Mouse (Mus musculus) kidney, adult 11 months (tissue): Measurements from ENCODE around the gene Cym.

Experiments
- DNase-seq: peaks from one replicate; pipeline ENCODE4 v3.0.0; 2022

Gene Cym

DNA sequence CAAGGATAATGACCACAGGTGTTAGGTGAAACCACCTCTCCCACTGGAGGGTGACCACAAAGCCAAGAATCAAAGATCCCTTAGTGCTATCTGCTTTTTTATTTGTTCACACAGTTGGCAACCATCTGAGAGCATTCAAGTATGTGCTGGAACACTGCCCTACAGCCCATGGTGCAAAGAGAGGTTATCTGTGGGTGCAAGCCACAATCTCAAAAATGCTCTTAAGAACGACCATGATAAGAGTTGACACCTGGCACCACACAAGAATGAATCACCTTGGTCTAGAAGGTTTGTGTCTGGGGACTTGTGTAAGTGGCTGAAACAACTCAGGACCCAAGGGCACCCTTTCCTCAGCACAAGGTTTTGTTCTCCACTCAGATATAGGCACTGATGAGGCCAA lies 1.7 kb upstream of the Cym start:
- no peak for DNase-seq

- no peak for DNase-seq
These were observed 3.0 kb downstream of the Cym start for GRCm38 (mm10) chr3:107218572-107218971.

DNA sequence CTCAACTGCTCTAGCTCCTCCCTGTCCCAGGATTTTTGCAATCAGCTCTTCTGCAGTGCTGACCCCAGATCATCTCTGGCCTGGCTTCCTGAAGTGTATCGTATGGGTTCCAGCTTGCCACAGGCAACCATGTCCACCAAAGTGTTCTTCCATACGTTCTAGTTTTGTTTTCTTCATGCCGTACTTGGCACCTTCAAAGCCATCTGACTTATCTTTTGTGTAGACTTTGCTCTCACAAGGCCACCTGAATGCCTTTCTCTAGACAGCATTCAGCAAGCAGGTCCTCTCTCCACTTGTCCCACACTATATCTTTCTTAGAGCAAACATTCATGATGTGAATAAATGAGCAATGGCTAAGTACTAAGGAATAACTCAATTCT lies 4.4 kb downstream of the Cym start:
- no peak for DNase-seq

- DNase-seq = no peak
These were observed 5.0 kb downstream of the Cym start for GRCm38 (mm10) chr3:107216400-107217100.

DNA sequence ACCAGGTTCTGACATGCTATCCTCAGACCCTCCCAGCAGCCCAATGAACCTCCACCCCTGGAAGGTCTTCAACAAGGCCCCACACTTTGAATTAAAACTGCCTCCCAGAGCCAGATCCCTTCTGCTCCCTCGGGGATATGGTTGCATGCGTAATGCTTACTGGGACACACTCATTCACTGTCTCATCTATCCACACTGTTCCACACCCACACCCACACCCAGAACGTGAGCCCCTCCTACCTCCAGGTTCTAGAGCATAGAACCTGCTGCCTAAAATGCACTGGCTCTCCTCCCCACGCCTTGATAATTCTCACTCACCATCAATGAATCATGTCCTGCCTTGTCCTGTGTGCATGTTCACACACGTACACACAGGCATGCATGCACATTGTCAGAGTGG lies 6.9 kb downstream of the Cym start:
- no peak for DNase-seq

DNA sequence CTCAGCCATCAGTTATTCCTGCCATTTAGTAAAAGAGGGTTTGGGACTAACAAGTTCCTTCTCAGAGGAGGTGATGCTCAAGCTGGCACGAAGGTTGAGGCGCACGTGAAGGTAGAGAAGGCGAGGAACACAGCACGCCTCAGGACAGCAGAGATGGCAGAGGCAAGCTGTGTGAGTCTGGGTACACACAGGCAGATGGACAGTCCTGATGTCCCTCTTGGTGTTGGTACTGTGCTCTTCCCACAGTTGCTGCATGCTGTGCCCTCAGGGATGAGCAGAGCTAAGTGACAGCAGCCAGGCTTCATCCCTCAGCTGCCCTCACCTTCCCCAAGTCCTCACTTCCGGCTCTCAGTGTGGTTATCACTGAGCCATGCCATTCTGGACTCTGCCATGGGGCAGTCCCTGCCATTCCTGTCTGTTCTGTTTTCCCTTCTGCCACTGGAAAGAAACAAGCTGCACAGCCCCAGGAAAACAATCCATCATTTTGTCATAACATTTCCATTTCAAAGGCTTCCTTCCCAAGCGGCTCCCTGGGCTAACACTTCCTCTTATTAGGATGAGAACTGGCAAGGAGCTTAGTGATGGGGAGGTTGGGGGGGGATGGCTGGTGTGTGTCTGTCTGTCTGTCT lies 13.8 kb downstream of the Cym start:
- no peak for DNase-seq

- no peak for DNase-seq
These were observed 14.9 kb downstream of the Cym start for GRCm38 (mm10) chr3:107206490-107207150.

DNA sequence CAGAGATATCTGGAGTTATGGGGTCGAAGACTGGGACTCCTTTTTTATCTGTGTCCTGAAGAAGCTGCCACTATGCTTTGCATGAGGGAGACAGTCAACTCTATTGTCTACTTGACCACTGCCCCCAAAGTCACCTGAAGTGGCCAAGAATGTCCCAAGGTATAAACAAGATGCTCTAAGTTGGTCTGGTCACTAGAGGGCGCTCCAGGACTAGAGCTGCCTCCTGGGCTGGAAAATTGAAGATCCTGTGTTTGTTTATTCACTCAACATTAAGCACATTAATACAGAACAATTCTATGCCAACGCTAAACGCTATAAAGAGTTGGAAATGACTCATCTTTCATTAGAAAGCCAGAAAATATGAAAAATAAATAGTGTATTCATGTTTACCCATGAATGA lies 15.5 kb downstream of the Cym start:
- peak; percentile 45 for DNase-seq

DNA sequence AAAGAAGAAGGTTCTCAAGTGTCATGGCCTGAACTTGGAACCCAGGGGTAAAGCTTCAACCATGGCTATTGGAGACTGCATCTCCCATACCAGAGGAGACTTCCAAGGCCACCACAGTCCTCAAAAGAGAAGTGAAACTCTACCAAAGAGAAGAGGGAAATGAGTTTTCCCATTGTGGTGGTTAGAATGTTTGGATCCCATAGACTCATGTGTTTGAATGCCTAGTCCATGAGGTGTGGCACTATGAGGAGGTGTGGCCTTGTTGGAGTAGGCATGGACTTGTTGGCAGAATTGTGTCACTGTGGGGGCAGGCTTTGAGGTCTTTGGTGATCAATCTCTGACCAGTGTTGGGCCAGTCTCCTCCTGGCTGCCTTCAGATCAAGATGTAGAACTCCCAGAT lies 16.4 kb downstream of the Cym start:
- DNase-seq = no peak

DNA sequence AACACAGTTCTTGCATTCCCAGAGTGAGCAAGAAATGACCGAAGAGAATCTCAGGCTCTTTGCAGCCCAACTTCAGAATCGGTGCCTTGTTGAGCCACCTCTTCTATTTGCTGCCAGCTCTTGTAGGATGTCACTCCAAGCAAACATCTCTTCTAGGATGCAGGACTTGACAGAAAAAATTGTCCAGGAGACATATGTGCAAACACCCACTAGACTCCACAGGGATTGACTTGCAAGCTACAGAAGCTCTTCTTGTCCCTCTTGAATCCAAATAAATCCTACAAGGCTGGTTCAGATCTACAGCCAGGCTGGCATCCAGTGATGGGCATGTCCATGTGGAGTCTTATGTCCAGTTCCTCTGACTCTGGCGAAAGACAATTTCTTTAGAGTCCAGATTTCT lies 17.1 kb downstream of the Cym start:
- DNase-seq = no peak

DNA sequence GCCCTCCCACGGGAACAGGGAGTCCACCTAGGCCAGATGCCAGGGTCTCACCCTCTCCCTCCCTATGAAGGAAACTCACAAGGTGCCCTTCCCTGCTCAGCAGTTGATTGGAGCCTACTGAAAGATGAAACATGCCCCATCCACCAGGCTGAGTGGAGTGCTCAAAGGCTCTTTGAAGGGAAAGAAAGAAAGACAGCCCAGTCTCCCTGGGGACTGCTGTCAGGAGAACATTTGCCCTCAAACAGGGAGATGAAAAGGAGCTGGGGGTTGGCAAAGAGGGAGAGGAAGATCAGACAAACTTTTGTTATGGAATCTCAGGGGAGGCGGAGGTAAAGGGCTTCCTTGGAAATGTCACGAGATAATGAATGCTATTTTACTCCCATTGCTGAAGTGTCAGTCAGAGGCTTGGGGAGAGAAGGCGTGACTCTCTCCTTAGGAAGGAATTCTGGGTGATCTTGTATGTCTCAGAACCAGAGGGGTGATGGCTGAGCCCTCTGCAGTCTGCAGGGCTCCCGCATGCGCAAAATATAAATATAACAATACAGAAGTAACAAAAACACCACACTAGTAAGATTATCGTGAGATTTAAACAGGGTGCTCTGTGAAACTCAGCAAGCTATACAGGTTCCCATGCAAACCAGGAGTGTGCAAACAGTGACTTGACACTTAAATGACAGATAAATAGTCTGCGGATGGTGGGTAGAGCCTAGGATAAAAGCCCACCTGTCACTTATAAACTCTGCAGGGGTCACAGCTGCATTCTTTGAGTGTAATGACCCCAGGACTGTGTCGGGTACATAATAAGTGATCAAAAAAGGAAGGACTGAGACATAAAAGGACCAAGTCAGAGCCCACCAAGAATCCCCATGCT lies 20.0 kb downstream of the Cym start:
- no peak for DNase-seq

DNA sequence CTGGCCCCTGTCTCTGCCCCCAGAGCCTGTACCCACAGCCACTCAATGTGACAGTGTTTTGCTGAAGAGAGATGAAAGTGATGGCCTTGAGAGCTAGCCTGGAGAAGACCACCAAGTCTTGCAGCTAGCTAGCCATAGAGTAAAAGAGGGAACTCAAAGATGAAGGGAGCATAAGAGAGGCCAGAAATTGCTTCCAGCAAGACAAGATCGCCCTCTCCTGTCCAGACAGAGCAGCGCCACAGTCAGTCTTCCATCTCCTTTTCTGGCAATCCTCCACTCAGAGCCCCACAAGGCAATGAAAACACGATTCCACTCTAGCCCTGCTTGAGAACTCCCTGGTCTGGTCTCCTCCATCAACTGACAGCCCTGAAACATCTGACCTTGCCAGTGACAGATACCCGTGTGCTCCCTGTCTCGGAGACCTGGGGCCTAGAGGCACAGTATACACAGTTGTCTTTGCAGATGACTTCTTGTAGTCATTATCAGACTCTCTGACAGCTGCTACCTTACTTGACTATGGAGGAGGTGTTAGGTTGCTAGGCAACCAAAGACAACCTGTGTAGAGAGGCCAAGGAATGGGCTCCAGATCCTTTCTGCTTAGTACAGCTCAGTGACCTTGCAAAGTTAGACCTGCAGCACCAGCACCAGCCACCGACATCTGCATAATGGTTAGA lies 33.2 kb downstream of the Cym start:
- no peak for DNase-seq

DNA sequence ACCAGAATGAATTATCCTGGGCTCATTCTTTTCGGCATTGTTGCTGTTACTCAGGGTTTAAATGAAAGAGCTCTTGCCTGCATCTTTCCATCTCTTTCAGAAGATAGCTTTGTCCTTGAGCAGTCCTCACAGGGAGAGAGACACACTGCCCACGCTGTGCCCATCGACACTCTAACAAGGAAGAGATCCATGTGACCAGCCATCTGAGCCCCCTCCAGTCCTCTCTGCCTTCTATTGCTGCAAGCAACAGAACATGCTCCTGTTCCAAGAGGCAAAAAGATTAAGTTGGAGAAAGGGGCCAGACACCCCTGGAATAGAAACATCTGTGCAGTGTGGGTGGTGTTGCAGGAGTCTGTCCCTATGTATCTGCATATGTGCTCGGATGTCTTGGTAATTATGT lies 34.5 kb downstream of the Cym start:
- no peak for DNase-seq

DNA sequence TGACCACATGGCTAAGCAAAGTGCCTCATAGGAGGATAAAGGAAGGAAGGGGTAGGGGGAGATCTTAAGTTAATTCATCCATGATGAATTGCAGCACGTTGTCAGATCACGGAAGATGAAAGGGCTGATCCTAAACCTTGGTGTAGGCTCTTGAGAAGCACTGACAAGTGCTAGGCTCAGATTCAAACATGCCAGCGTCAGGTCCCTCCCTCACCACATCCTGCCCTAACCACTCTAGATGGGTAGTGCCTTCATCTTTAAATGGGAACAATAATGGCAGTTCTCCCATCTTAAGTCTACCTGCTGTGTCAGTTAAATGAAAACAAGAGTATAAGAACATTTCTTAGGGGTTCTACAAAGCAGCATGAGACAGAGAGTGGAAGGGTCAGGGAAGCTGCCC lies 35.9 kb downstream of the Cym start:
- no peak for DNase-seq

GRCm38 (mm10) chr3:107183178-107183577 lies 38.4 kb downstream of the Cym start:
- no peak for DNase-seq

DNA sequence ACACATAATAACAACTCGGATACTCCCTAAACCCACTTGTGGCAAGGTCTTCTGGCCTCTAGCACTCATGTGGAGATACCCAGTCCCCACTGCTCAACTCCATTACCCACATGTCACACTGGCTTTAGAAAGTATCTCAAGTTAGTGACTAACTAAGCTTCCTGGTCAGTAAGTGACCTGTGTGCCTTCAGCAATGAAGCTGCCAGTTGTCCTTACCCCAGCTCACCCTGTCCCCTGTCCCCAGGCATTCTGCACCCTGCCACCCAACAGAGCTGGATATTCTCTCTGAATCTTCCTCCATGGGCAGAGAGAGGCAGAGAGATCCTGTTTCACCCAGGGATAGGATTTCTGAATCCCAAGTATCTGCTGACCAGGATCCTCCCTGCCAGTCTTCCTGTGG lies 38.8 kb downstream of the Cym start, which contains the start of gene Kcna10:
Kcna10 (plus strand) TSS at position 301 of the 400 bp plus-strand sequence.
- DNase-seq = no peak

- no peak for DNase-seq
These were observed 40.7 kb downstream of the Cym start for GRCm38 (mm10) chr3:107180860-107181259.

GRCm38 (mm10) chr3:107176501-107176900 lies 45.0 kb downstream of the Cym start:
- DNase-seq = no peak

DNA sequence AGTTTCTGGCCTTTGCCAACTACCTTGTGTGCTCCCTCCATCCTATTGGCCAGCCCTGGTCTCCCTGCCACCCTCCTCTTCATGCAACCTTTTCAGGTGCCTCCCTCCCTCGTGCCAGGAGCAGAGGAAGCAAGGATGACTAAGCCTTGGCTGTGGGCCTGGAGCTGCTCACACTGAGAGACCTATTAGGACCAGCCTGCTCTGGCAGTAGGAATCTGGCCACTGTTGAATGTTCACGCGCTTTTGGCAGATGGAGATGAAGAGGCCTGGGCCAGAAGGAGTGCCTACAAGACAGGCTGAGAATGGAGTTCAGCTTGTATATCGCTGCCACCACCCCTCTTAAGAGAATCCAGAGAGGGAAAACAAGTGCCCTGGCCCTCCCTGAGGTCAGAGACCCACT lies 46.0 kb downstream of the Cym start:
- no peak for DNase-seq

GRCm38 (mm10) chr3:107172556-107172955 lies 49.0 kb downstream of the Cym start:
- no peak for DNase-seq

- no peak for DNase-seq
These were observed 49.6 kb downstream of the Cym start for GRCm38 (mm10) chr3:107171964-107172363.

- no peak for DNase-seq
These were observed 52.0 kb downstream of the Cym start for GRCm38 (mm10) chr3:107169552-107169951.

DNA sequence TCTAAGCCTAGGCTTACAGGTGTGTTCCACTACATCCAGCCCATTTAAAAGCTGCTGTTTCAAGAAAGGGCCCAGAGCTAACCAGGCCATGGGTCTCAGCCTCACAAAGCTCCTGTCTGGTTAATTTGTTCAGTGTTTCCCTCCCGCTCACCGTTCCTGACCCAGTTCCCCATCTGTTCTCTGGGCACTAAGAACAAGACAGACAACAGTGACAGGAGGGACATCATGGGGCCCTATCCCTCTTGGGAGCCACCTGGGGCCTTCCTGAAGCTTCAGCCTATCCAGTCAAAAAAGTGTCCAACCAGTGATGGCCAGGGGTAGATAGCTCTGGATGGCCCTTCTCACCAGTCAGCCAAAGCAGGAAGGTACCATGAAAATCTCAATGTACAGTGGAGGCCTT lies 58.8 kb downstream of the Cym start:
- DNase-seq = no peak
